Mouse (Mus musculus) brain, embryonic 14.5 days (tissue): ENCODE data around the gene Ston2.

Source experiments
- CTCF ChIP-seq: fragments of 200-500 bp; IDR thresholded peaks from 2 replicates; pipeline ENCODE4 v1.5.1; 2012; ENCODE audit warnings: inconsistent platforms, mild to moderate bottlenecking, moderate library complexity, borderline replicate concordance; ENCODE audit not compliant: insufficient read depth, insufficient read length; ENCODE audit errors: extremely low read depth
- POLR2A ChIP-seq: fragments of 200-500 bp; IDR thresholded peaks from 2 replicates; pipeline ENCODE4 v1.6.1; 2012; ENCODE audit warnings: mild to moderate bottlenecking, inconsistent platforms, borderline replicate concordance; ENCODE audit not compliant: poor library complexity, insufficient read depth, insufficient read length, severe bottlenecking; ENCODE audit errors: extremely low read depth

- TF ChIP-seq POLR2A (no peak), CTCF (no peak)
These were observed 44.1 kb downstream of the Ston2 start for GRCm38 (mm10) chr12:91744091-91744490.
